Mouse (Mus musculus): ENCODE results near the gene Aldoc. TPM values are rescaled to one million over a fixed set of nuclear protein-coding genes. Genes with fewer than 3 reads are reported as not detected.

Gene Aldoc
- total RNA-seq, 2 experiments from 2014 or later = 0.97 to 1.2 TPM

GRCm38 (mm10) chr11:78360789-78361131 lies 38.0 kb downstream of the Aldoc start:
- DNase-seq = no peak

- no peak for DNase-seq
These were observed 40.7 kb downstream of the Aldoc start for GRCm38 (mm10) chr11:78363309-78364007.

GRCm38 (mm10) chr11:78364103-78364502 lies 41.3 kb downstream of the Aldoc start:
- no peak for DNase-seq

- no peak for DNase-seq
These were observed 44.9 kb downstream of the Aldoc start for GRCm38 (mm10) chr11:78367456-78368225.

GRCm38 (mm10) chr11:78370389-78370788 lies 47.6 kb downstream of the Aldoc start:
- DNase-seq = no peak

GRCm38 (mm10) chr11:78371711-78372110 lies 48.9 kb downstream of the Aldoc start:
- DNase-seq = no peak

- no peak for DNase-seq
These were observed 49.4 kb downstream of the Aldoc start for GRCm38 (mm10) chr11:78372166-78372565.

GRCm38 (mm10) chr11:78372610-78373009 lies 49.8 kb downstream of the Aldoc start:
- no peak for DNase-seq

GRCm38 (mm10) chr11:78374147-78374546 lies 51.4 kb downstream of the Aldoc start:
- no peak for DNase-seq

Other genes with a start within 250 kb of the Aldoc start
- gene Eral1, start 242.6 kb upstream of the Aldoc start, total RNA-seq (2021) = 10 to 100 TPM; 28.9 to 29.3 TPM
- 10 to 100 TPM; 11.7 to 12.5 TPM for gene Fam222b, start 228.3 kb upstream of the Aldoc start, total RNA-seq (2021)
- 1 to 10 TPM; 3.2 to 4.6 TPM for gene Traf4, start 157.4 kb upstream of the Aldoc start, total RNA-seq (2021)
- gene Nek8, start 146.3 kb upstream of the Aldoc start, total RNA-seq (2021) = 1 to 10 TPM; 1.7 to 2.6 TPM
- 10 to 100 TPM in 1 of 2 experiments, 1 to 10 TPM in 1; 3.2 to 10.6 TPM for gene Tlcd1, start 146.3 kb upstream of the Aldoc start, total RNA-seq (2021)
- gene Rpl23a, start 139.4 kb upstream of the Aldoc start, total RNA-seq (2021) = 100 to 1,000 TPM; 866 to 935 TPM
- gene Rab34, start 134.5 kb upstream of the Aldoc start, total RNA-seq (2021) = 10 to 100 TPM in 1 of 2 experiments, 1 to 10 TPM in 1; 6.4 to 11.4 TPM
- 1 to 10 TPM in 1 of 2 experiments, under 1 TPM in 1; 0.89 to 1.6 TPM for gene Proca1, start 129.6 kb upstream of the Aldoc start, total RNA-seq (2021)
- gene Sdf2, start 77.2 kb upstream of the Aldoc start, total RNA-seq (2021) = 10 to 100 TPM; 52.7 to 55.7 TPM
- gene Supt6, start 77.0 kb upstream of the Aldoc start, total RNA-seq (2021) = 10 to 100 TPM; 28.4 to 29.7 TPM
- 100 to 1,000 TPM; 203 to 219 TPM for gene 2610507B11Rik, start 61.2 kb upstream of the Aldoc start, total RNA-seq (2021)
- under 1 TPM; 0.37 to 0.49 TPM for gene BC030499, start 32.1 kb upstream of the Aldoc start, total RNA-seq (2021)
- gene Spag5, start 21.4 kb upstream of the Aldoc start, total RNA-seq (2021) = under 1 TPM; 0.28 to 0.35 TPM
- 10 to 100 TPM; 24.6 to 26.7 TPM for gene Pigs, start 5.4 kb downstream of the Aldoc start, total RNA-seq (2021)
- 1 to 10 TPM; 5.2 to 5.8 TPM for gene Unc119, start 20.5 kb downstream of the Aldoc start, total RNA-seq (2021)
- gene Foxn1, start 63.6 kb downstream of the Aldoc start, total RNA-seq (2021) = not detected
- not detected for gene Slc13a2, start 99.2 kb downstream of the Aldoc start, total RNA-seq (2021)
- 1 to 10 TPM; 2.5 to 2.7 TPM for gene Slc46a1, start 142.7 kb downstream of the Aldoc start, total RNA-seq (2021)
- gene Sarm1, start 174.8 kb downstream of the Aldoc start, total RNA-seq (2021) = under 1 TPM; 0.45 to 0.59 TPM
- gene Vtn, start 176.1 kb downstream of the Aldoc start, total RNA-seq (2021) = 10 to 100 TPM; 15.2 to 18.5 TPM
- gene Sebox, start 180.5 kb downstream of the Aldoc start, total RNA-seq (2021) = not detected
- gene Tmem199, start 189.2 kb downstream of the Aldoc start, total RNA-seq (2021) = 10 to 100 TPM; 10.4 to 12.2 TPM
- gene Poldip2, start 189.2 kb downstream of the Aldoc start, total RNA-seq (2021) = 100 to 1,000 TPM; 150 to 158 TPM
- 10 to 100 TPM; 37.6 to 43.3 TPM for gene Tnfaip1, start 213.4 kb downstream of the Aldoc start, total RNA-seq (2021)
- 10 to 100 TPM; 31.9 to 32.6 TPM for gene Ift20, start 213.4 kb downstream of the Aldoc start, total RNA-seq (2021)
- gene Tmem97, start 227.8 kb downstream of the Aldoc start, total RNA-seq (2021) = 1 to 10 TPM; 4.2 to 6.1 TPM